Mouse (Mus musculus): ENCODE measurements at regions not wholly inside any gene's neighbourhood (a gene's known extent, or its start where the extent isn't known, plus 50 kb on each side); places are given as distances from the start of the nearest gene placed in this dataset.

DNA sequence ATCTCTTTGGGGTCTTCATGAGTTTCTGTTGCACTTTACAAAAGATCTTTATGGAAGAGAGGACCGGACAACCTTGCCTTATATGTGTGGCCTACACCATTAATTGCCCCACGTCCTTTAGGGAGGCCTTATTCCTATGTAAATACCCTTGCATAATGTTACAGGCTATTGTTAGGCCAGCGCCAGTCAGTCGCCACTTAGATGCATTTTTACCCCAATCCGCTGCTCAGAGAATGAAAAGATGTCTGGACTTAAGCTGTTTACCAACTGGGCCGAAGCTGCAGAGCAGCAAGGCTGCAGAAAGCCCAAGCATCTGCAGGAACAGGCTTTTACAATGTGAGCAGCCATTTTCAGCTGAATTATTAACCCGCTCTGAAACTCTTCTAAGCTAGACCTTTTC lies 79.5 kb upstream of the Otx2 start:
- DNase-seq, result no peak

DNA sequence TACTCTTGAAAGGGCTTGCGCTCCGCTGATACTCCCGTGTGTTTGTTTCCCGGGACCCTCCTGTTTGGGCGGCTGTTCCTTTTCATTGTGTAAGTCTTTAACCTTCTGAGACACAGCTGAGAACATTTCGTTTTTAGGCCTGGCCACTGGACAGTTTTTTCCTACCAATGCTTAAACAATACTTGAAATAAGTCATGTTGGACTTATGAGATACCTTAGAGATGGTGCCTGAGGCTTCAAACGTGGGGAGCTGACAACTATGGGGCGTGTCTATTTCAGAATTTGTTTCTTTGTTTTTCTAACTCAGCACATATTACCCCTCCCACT lies 78.9 kb upstream of the Otx2 start:
- DNase-seq, result no peak

DNA sequence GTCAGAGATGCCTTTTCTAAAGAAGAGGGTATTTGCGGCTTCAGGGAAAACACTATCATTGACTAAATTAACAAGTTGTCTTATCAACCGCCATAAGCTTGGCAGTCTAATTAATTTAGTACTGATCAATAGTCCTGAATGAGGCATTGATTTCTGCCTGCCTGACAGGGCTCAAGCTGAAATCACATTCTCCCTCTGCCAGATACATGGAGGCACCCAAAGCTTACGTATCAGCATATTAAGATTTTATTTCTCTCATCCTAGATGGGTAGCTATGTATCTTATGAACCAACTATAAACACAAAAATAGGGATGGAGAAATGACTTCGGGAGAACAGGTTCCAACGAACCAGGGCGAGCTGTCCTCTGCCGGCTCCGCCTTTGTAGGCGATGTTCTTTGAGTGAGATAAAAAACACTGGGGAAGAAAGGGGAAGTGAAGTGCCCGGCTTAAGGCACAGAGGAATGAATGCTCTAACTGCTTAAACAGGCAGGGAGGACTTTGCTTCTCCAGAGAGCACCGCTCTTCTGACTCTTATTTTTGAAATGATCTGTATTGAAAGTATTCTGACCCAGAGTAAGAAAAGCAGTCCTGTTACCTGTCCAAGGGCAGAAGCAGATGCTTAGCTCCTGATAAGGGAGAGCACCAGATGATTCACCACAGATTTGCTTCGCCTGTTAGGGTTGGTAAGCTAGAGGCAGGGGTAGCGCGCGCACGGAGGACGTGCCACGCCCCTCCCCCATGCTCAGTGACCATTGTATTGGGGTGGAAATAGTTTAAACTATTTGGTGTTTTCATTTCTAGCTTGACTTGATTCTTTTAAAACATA lies 78.3 kb upstream of the Otx2 start:
- no peak for DNase-seq

DNA sequence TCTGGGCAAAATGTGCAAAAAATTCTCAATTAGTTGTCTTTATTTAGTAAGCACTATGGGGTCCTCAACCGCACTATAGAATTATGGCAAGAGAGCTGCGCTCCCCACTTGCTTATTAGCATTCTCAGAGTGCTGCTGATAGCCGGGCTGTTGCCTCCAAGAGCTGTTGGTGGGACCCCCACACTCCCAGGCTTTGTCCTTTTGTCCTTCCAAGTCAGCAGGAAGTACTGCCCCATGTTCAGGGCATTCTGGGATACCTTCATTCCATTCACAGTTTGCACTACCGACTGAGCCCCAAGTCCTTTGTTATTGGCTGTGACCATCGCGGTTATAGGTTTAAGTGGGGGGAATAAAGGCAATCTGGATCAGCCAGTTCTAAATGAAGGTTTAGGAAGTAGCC lies 77.4 kb upstream of the Otx2 start:
- DNase-seq, result no peak

DNA sequence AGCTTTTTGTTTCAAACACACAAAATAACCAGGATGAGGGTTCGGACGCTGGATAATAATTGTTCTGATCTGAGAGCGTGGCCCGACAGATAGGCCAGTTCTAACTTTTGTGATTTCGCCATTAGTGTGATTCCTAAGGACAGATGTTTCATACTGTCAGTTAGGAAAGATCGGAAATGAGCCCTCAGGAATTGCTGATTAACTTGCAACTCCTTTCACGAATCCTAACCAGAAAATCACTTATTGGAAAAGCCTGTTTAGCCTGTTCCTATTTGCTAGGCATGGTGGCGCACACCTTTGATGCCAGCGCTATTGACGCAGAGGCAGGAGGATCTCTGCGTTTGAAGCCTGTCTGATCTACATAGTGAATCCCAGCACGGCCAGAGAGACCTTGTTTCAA lies 75.4 kb upstream of the Otx2 start:
- DNase-seq, result no peak

DNA sequence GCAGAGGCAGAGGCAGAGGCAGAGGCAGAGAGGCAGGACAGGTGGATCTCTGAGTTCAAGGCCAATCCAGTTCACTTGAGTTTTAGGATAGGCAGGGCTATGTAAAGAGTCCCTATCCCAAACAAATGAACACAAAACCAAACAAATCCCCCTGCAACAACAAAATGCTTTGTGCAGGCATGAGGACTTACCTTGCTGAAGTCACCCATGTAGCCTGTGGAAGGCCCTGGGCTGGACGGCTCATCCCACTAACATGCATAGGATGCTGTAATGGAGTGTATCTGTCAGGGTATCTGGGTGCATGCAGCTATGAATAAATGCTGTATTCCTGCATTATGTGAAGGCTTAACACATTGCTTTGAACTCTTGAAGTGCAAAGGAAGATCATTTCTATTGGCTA lies 74.3 kb upstream of the Otx2 start:
- DNase-seq, result no peak

DNA sequence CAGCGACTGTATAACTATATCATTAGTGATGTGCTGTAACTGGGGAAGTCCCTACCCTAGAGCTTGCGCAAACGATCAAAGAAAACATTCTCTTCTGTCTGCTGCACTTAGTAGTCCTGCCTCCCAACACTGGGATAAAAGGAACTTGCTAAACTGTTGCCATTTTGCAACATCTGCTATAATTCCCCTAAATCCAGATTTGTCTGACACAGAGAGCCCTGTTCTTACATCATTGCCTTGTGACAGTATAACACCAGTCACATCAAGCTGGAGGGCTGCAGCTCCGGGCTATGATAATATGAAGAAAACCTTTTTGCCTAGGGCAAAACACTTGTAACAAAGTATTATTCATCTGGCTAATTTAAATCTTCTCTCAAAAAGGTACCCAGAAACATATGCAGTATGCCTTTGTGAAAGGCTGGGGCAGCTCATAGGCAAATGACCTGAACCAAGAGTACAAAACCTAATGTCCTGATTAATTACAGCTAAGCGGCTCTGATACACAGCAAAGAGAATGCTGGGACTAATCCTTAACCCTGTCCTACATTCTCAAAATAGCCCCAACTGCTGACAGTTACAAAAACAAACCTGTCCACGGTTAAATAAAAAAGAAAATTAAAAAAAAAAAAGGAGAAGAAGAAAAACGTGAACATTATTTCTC lies 67.5 kb upstream of the Otx2 start:
- DNase-seq, result no peak

DNA sequence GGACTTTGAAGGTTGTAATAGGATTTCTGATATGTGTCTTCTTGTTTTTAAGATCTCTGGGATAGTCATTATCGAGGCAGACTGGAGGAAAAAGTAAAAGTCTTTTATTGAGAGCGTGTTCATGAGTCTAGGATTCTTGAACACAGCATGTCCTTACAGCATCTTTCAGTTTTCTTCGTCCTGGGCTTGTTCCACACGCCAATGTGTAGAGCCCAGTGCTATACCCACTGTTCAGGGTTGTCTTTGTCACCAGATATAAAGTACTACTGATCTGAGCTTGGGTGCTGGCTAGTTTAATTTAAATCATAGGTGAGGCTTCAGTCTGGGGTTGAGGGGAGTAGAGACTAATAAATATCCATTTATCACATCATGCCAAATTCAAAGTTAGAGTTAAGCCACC lies 65.5 kb upstream of the Otx2 start:
- DNase-seq, result no peak

DNA sequence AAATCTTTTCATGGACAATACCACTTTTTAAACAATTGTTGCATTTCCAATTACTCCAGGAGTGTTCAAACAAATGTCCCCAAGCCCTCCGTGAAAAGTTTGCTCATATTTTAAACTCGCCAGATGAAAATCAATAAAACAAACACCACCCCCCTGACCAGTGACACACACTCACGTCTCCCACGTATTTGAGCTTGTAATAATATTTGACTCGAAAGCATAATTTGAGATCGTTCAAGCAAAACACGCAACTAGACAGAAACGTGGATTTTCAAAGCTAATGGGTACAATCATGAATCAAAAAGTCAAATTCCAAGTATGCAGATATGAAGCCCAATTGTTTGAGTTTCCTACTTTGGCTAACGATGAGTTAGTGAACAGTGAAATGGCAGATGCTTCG lies 65.0 kb upstream of the Otx2 start:
- no peak for DNase-seq

DNA sequence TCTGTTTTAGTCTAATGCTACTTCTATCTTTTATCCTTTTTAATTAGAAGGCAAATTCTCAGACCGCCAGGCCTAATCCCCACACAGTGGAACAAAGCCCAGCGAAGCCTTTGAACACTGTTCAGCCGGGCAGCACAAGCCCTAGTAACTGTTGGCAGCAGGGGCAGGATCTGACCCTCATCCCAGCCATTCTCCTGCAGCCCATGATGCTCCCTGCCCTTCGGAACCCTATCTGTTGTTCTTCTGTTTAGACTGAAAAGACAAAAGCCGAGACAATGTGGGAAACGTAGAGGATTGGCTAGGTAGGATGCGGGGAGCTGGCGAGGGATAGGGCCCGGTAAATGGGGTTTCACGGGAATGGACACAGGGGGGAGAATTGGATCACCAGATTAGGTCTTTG lies 64.6 kb upstream of the Otx2 start:
- no peak for DNase-seq

DNA sequence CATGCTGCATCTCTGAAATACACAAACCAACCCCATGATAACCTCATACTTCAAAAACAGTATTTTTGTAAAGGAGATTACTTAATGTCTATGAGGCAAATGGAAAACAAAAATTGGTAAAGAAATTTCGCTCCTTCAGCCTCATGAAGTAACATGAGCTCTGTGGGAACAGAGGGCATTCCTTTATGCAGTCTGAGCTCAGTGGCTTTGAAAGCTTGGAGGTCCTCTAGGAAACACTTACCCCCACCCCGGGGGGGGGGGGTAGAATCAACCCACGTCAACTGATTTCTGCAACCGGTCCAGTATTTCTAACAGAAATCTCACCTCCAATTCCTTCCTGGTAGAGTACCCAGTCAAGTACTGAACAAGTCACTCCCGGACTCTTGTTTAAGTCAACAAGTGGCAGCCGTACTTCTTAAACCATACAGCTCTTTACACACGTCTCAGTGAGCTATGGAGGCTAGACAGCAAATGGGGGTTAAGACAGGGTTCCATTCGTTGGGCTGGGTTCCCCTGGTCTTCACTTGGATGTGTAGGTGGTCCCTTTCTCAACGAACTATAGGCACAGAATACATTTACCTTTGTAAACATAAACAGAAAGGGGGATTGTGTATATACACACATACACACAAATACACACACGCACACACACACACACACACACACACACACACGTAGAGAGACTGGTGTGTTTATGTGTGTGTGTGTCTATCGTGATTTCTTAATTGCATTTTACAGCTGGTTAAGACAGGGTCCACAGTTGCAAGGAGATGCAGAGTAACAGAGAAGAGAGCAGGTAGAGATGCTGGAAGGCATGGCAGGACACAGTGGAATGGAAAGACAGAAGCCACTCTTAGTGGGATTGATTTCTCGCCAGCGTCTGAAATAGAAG lies 63.6 kb upstream of the Otx2 start:
- DNase-seq, result no peak

DNA sequence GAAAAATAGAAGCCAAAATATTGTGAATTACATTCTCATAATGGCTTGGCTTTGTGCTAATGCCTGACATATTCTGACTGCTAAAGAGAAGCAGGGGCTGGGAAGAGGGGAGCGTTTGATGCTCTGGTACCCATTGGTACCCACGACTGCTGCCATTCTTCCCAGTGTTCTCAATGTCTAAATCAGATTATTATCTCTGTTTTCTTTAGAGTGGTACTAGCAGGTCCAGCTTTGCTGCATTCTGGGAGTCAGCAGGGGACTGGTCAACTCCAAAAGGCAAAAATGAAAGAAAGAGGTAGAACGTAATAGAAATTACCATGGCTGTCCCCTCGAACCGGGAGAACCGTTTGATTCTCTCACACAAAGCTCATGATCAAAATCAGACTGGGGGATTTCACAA lies 62.6 kb upstream of the Otx2 start:
- no peak for DNase-seq

DNA sequence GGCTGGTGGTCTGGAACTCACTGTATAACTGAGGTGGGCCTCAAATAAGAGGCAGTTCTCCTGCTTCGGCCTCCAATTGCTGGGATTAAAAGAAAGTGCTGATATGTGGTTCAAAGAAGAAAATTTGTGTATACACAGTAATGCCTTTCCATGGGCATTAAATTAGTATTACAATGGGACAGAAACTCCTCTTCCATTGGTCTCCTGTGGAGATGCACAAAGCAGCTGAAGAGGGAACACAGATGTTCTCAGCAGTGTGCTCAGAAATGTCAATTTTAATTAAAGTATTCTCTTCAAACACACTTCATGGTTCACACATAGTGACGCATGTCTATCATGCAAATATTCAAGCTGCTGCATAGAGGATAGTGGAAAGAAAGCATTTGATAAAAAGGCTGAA lies 56.4 kb upstream of the Otx2 start:
- DNase-seq, result no peak

All from lung, adult 18-20 months (tissue).